Mouse (Mus musculus) stomach, embryonic 16.5 days (tissue): Measurements from ENCODE around the gene Rgs11. TPM values are rescaled to one million over a fixed set of nuclear protein-coding genes. Genes with fewer than 3 reads are reported as not detected.
A peak's percentile ranks its signal among the peaks of the same experiment; 100 is the strongest.

ENCODE experiments used
- ATAC-seq: fragments of 200-750 bp; cut with Nextera tagmentation; 2 replicates; pipeline ENCODE4 v1.8.0; 2017; ENCODE audit warnings: moderate number of reproducible peaks, moderate TSS enrichment; ENCODE audit not compliant: insufficient read depth, low FRiP score
- H3K27ac ChIP-seq: fragments of 300-500 bp; sonication (generic); 2 replicates; pipeline ENCODE4 v1.5.1; 2014; ENCODE audit warnings: low read length
- H3K27me3 ChIP-seq: fragments of 300-500 bp; sonication (generic); 2 replicates; pipeline ENCODE4 v1.6.1; 2014; ENCODE audit warnings: low read length, control low read depth, mixed read lengths; ENCODE audit not compliant: control insufficient read depth, insufficient read depth
- H3K36me3 ChIP-seq: fragments of 300-500 bp; sonication (generic); 2 replicates; pipeline ENCODE4 v1.6.1; 2014; ENCODE audit warnings: low read length; ENCODE audit not compliant: control insufficient read depth, insufficient read depth
- H3K4me1 ChIP-seq: fragments of 300-500 bp; sonication (generic); 2 replicates; pipeline ENCODE4 v1.6.1; 2014; ENCODE audit warnings: low read length, control low read depth, mixed read lengths; ENCODE audit not compliant: control insufficient read depth, insufficient read depth
- H3K4me2 ChIP-seq: fragments of 300-500 bp; sonication (generic); 2 replicates; pipeline ENCODE4 v1.6.1; 2014; ENCODE audit warnings: low read depth, low read length, mixed read lengths
- H3K4me3 ChIP-seq: fragments of 300-500 bp; sonication (generic); replicated peaks from 2 replicates; pipeline ENCODE4 v1.5.1; 2014; ENCODE audit warnings: mild to moderate bottlenecking, low read length
- H3K9ac ChIP-seq: fragments of 300-500 bp; sonication (generic); 2 replicates; pipeline ENCODE4 v1.6.1; 2014; ENCODE audit warnings: low read length
- H3K9me3 ChIP-seq: fragments of 300-500 bp; sonication (generic); replicated peaks from 2 replicates; pipeline ENCODE4 v1.6.1; 2016; ENCODE audit warnings: low read length, control low read depth; ENCODE audit not compliant: control insufficient read depth
- WGBS: fragments of 180-500 bp; shearing (Covaris S2); extraction: QIAGEN DNeasy Blood & Tissue Kit; methylation state at CpG from one replicate; pipeline ENCODE4 v1.1.7; 2014; 5-methylcytosine and 5-hydroxymethylcytosine counted together
- polyA plus RNA-seq: library from polyadenylated mRNA; unstranded; fragments of >200 nt; fragmentation: Nextera tagmentation; extraction: Ambion mirVana; gene quantifications from 2 replicates; pipeline ENCODE4 v1.2.1, GENCODE M21; 2015

The Rgs11 gene
- polyA plus RNA-seq, 1 experiment from 2014 or later, result 40.3 TPM

GRCm38 (mm10) chr17:26212241-26212640, 9.5 kb downstream of the Rgs11 start:
- Histone ChIP-seq H3K4me2 (no peak overlapping the region), H3K9ac (no peak overlapping the region), H3K36me3 (no peaks in the 10 kb centered on the region), H3K4me1 (no peaks in the 10 kb centered on the region), H3K27ac (peak overlapping the region; percentile 46; the same call in 1 of the 2 replicates), H3K27me3 (no peaks in the 10 kb centered on the region), H3K9me3 (no peaks in the 10 kb centered on the region), H3K4me3 (no peak overlapping the region)
- ATAC-seq, result peak; percentile 44
- 76% methylated on average over 7 of the region's 7 CpGs for WGBS

- ATAC-seq, result peak; percentile 88
- no peaks in the 10 kb centered on the region for H3K4me1 ChIP-seq
- H3K36me3 ChIP-seq, result no peaks in the 10 kb centered on the region
- H3K9me3 ChIP-seq, result no peaks in the 10 kb centered on the region
- no peak overlapping the region; the same call in 1 of the 2 replicates for H3K9ac ChIP-seq
- no peaks in the 10 kb centered on the region for H3K27me3 ChIP-seq
- H3K27ac ChIP-seq, result peak overlapping the region; percentile 69; the same call in 1 of the 2 replicates
- H3K4me2 ChIP-seq, result no peak overlapping the region
- 79% methylated on average over 11 of the region's 11 CpGs for WGBS
- no peak overlapping the region for H3K4me3 ChIP-seq
Observed at GRCm38 (mm10) chr17:26212681-26213080, 9.9 kb downstream of the Rgs11 start.

- Histone ChIP-seq H3K4me2 (no peak overlapping the region), H3K27ac (peak overlapping the region; percentile 56; the same call in 1 of the 2 replicates), H3K4me3 (no peak overlapping the region), H3K27me3 (no peaks in the 10 kb centered on the region), H3K9me3 (no peaks in the 10 kb centered on the region), H3K4me1 (no peaks in the 10 kb centered on the region), H3K36me3 (no peaks in the 10 kb centered on the region), H3K9ac (no peak overlapping the region)
- 59% methylated on average over 2 of the region's 2 CpGs for WGBS
- no peak for ATAC-seq
Observed at GRCm38 (mm10) chr17:26221508-26221907, 18.8 kb downstream of the Rgs11 start.

- Histone ChIP-seq H3K9me3 (no peaks in the 10 kb centered on the region), H3K4me1 (no peaks in the 10 kb centered on the region), H3K27ac (peak overlapping the region; percentile 85), H3K4me2 (no peak overlapping the region), H3K36me3 (no peaks in the 10 kb centered on the region), H3K9ac (no peak overlapping the region), H3K4me3 (no peak overlapping the region), H3K27me3 (no peaks in the 10 kb centered on the region)
- WGBS, result 57% methylated on average over 12 of the region's 12 CpGs
- peak; percentile 88 for ATAC-seq
Observed at GRCm38 (mm10) chr17:26225150-26225549, 22.4 kb downstream of the Rgs11 start.

GRCm38 (mm10) chr17:26229776-26230175, 27.0 kb downstream of the Rgs11 start:
- no peaks in the 10 kb centered on the region for H3K4me1 ChIP-seq
- no peak overlapping the region for H3K4me3 ChIP-seq
- no peaks in the 10 kb centered on the region for H3K27me3 ChIP-seq
- H3K36me3 ChIP-seq, result no peaks in the 10 kb centered on the region
- H3K9ac ChIP-seq, result no peak overlapping the region
- no peak overlapping the region for H3K27ac ChIP-seq
- no peak for ATAC-seq
- WGBS, result 96% methylated on average over 5 of the region's 5 CpGs
- no peaks in the 10 kb centered on the region for H3K9me3 ChIP-seq
- no peak overlapping the region for H3K4me2 ChIP-seq

- no peak for ATAC-seq
- 79% methylated on average over 5 of the region's 5 CpGs for WGBS
Observed at GRCm38 (mm10) chr17:26231156-26231555, 28.4 kb downstream of the Rgs11 start.

GRCm38 (mm10) chr17:26232863-26233262, 30.1 kb downstream of the Rgs11 start:
- Histone ChIP-seq H3K27me3 (no peaks in the 10 kb centered on the region), H3K4me2 (no peak overlapping the region), H3K9ac (no peak overlapping the region), H3K4me3 (no peak overlapping the region), H3K27ac (no peak overlapping the region), H3K36me3 (no peaks in the 10 kb centered on the region), H3K9me3 (no peaks in the 10 kb centered on the region), H3K4me1 (peaks cover 15% of the 10 kb centered on the region)
- ATAC-seq, result no peak
- 76% methylated on average over 8 of the region's 8 CpGs for WGBS

More at GRCm38 (mm10) chr17:26231156-26231555, 28.4 kb downstream of the Rgs11 start:
- peaks cover 7% of the 10 kb centered on the region; the same call in 1 of the 2 replicates for H3K4me1 ChIP-seq
- no peaks in the 10 kb centered on the region for H3K9me3 ChIP-seq
- no peak overlapping the region for H3K4me3 ChIP-seq
- no peak overlapping the region for H3K9ac ChIP-seq
- no peaks in the 10 kb centered on the region for H3K36me3 ChIP-seq
- H3K27me3 ChIP-seq, result no peaks in the 10 kb centered on the region
- no peak overlapping the region for H3K27ac ChIP-seq
- no peak overlapping the region for H3K4me2 ChIP-seq

GRCm38 (mm10) chr17:26234386-26234785, 31.6 kb downstream of the Rgs11 start:
- Histone ChIP-seq H3K4me2 (no peak overlapping the region), H3K27me3 (no peaks in the 10 kb centered on the region), H3K36me3 (no peaks in the 10 kb centered on the region), H3K27ac (no peak overlapping the region), H3K9me3 (no peaks in the 10 kb centered on the region), H3K4me3 (no peak overlapping the region), H3K4me1 (peaks cover 15% of the 10 kb centered on the region), H3K9ac (no peak overlapping the region)
- ATAC-seq, result no peak
- WGBS, result 86% methylated on average over 8 of the region's 8 CpGs

GRCm38 (mm10) chr17:26235077-26235815, 32.5 kb downstream of the Rgs11 start:
- no peak overlapping the region; the same call in 1 of the 2 replicates for H3K9ac ChIP-seq
- 58% methylated on average over 13 of the region's 13 CpGs for WGBS
- no peak overlapping the region for H3K4me3 ChIP-seq
- H3K4me1 ChIP-seq, result peaks cover 15% of the 10 kb centered on the region
- no peak overlapping the region for H3K4me2 ChIP-seq
- no peaks in the 10 kb centered on the region for H3K27me3 ChIP-seq
- no peak for ATAC-seq
- H3K9me3 ChIP-seq, result no peaks in the 10 kb centered on the region
- peak overlapping the region; percentile 58 for H3K27ac ChIP-seq
- H3K36me3 ChIP-seq, result no peaks in the 10 kb centered on the region
